Mouse (Mus musculus): ENCODE measurements around the gene Timp4. TPM values are rescaled to one million over a fixed set of nuclear protein-coding genes. Genes with fewer than 3 reads are reported as not detected.

The Timp4 gene
- polyA plus RNA-seq, 1 experiment from 2014 or later, result 0.19 TPM

Other genes with a start within 250 kb of the Timp4 start
- 36.6 and 37.0 TPM in 2 replicates for gene Tamm41, start 214.3 kb downstream of the Timp4 start, polyA plus RNA-seq (2015; fragmentation: Nextera tagmentation; extraction: Ambion mirVana)
- gene Syn2, start 117.3 kb downstream of the Timp4 start, polyA plus RNA-seq (2015; fragmentation: Nextera tagmentation; extraction: Ambion mirVana), result 1.1 and 1.4 TPM in 2 replicates
- not detected in 2 replicates for gene Gm17482, start 24.9 kb downstream of the Timp4 start, polyA plus RNA-seq (2015; fragmentation: Nextera tagmentation; extraction: Ambion mirVana)
- 1.0 and 1.5 TPM in 2 replicates for gene Pparg, start 108.7 kb upstream of the Timp4 start, polyA plus RNA-seq (2015; fragmentation: Nextera tagmentation; extraction: Ambion mirVana)